Mouse (Mus musculus) Patski (cell line): Measurements from ENCODE around the gene Oas1h. TPM values are rescaled to one million over a fixed set of nuclear protein-coding genes. Genes with fewer than 3 reads are reported as not detected.
"Not testable (repeated sequence)": the region's sequence is repeated elsewhere in the genome, so short reads cannot be mapped to it uniquely, and the experiment has no call there.

Experiments used
- ATAC-seq: fragments of 100-300 bp; one replicate; pipeline ENCODE4 v1.8.0; 2021
- CTCF ChIA-PET: fragments of 350-600 bp; sonication (Branson Sonifier 250); formaldehyde crosslinking; loops from one replicate; lab custom pipeline; 2022; ENCODE audit warnings: inconsistent platforms; lab: Charles Lee
- POLR2A ChIA-PET: fragments of 350-600 bp; sonication (Branson Sonifier 250); formaldehyde crosslinking; loops from one replicate; lab custom pipeline; 2022; ENCODE audit warnings: antibody characterized with exemption, inconsistent platforms; lab: Charles Lee
- DNase-seq: peaks from one replicate; pipeline ENCODE4 v3.0.0-alpha.2; 2011; ENCODE audit warnings: low read depth, low spot score
- H3K27me3 ChIP-seq: fragments of 371-371 bp; one replicate; pipeline ENCODE4 v1.5.1; 2021
- CTCF ChIP-seq: fragments of 100-300 bp; IDR thresholded peaks from one replicate; pipeline ENCODE4 v1.5.1; 2021
- in situ Hi-C: fragments of 300-500 bp; cut with MboI; formaldehyde crosslinking; loops from 3 replicates; pipeline ENCODE4 v1.11.1; 2018; ENCODE audit warnings: low pct_unique_long_range_greater_than_20kb, mixed read lengths
- polyA plus RNA-seq: library from polyadenylated mRNA; unstranded; gene quantifications from one replicate; pipeline ENCODE4 v1.2.3, GENCODE M21; 2021

The Oas1h gene
- polyA plus RNA-seq, 1 experiment from 2014 or later, result not detected

GRCm38 (mm10) chr5:120887831-120888230 is 26.6 kb downstream of the Oas1h start:
- no peak for ATAC-seq
- no peaks in the 10 kb centered on the region for H3K27me3 ChIP-seq
- ChIA-PET CTCF (no interaction called here), POLR2A (no interaction called here)
- TF ChIP-seq CTCF, result no peak
- in situ Hi-C loops, result no loop called here
- DNase-seq, result no peak

GRCm38 (mm10) chr5:120888294-120888815 is 27.1 kb downstream of the Oas1h start:
- POLR2A ChIA-PET, H3K27me3 ChIP-seq, CTCF ChIA-PET, DNase-seq, ATAC-seq, in situ Hi-C loops: not testable (repeated sequence)

- DNase-seq (no peak), ATAC-seq (no peak)
- in situ Hi-C loops, result loop anchor here (5.0 kb wide), 1 partner anchor 93 kb away; the partner anchor contains the start of gene Oas1e
- ChIA-PET POLR2A (no interaction called here), CTCF (no interaction called here)
- no peaks in the 10 kb centered on the region for H3K27me3 ChIP-seq
- no peak for TF ChIP-seq CTCF
These were observed 28.8 kb downstream of the Oas1h start for GRCm38 (mm10) chr5:120890026-120890425.

GRCm38 (mm10) chr5:120890991-120891390 is 29.8 kb downstream of the Oas1h start:
- ATAC-seq (no peak), DNase-seq (no peak)
- in situ Hi-C loops, result loop anchor here (5.0 kb wide), 1 partner anchor 94 kb away; the partner anchor contains the start of gene Oas1e
- ChIA-PET POLR2A (no interaction called here), CTCF (no interaction called here)
- TF ChIP-seq CTCF, result no peak
- no peaks in the 10 kb centered on the region for H3K27me3 ChIP-seq

GRCm38 (mm10) chr5:120891566-120892242 is 30.5 kb downstream of the Oas1h start:
- in situ Hi-C loops, result loop anchor here (5.0 kb wide), 1 partner anchor 94 kb away; the partner anchor contains the start of gene Oas1e
- DNase-seq, POLR2A ChIA-PET, CTCF ChIA-PET, ATAC-seq, H3K27me3 ChIP-seq: not testable (repeated sequence)

GRCm38 (mm10) chr5:120892243-120892660 is 31.0 kb downstream of the Oas1h start:
- ATAC-seq, result no peak
- CTCF ChIA-PET, result no interaction called here
- no peak for TF ChIP-seq CTCF
- H3K27me3 ChIP-seq, result no peaks in the 10 kb centered on the region
- no peak for DNase-seq
- in situ Hi-C loops, result loop anchor here (5.0 kb wide), 1 partner anchor 95 kb away; the partner anchor contains the start of gene Oas1e
- POLR2A ChIA-PET, result no interaction called here

GRCm38 (mm10) chr5:120893866-120894265 is 32.6 kb downstream of the Oas1h start:
- ATAC-seq, H3K27me3 ChIP-seq, DNase-seq, CTCF ChIA-PET, POLR2A ChIA-PET: not testable (repeated sequence)
- in situ Hi-C loops, result loop anchor here (5.0 kb wide), 1 partner anchor 97 kb away; the partner anchor contains the start of gene Oas1e

- DNase-seq, CTCF ChIA-PET, POLR2A ChIA-PET, ATAC-seq, H3K27me3 ChIP-seq: not testable (repeated sequence)
- in situ Hi-C loops, result loop anchor here (5.0 kb wide), 1 partner anchor 97 kb away; the partner anchor contains the start of gene Oas1e
These were observed 33.5 kb downstream of the Oas1h start for GRCm38 (mm10) chr5:120894692-120895091.

GRCm38 (mm10) chr5:120895231-120895900 is 34.1 kb downstream of the Oas1h start:
- TF ChIP-seq CTCF, result no peak
- no peaks in the 10 kb centered on the region for H3K27me3 ChIP-seq
- no peak for ATAC-seq
- ChIA-PET POLR2A (no interaction called here), CTCF (no interaction called here)
- in situ Hi-C loops, result no loop called here
- DNase-seq, result no peak

GRCm38 (mm10) chr5:120898307-120898706 is 37.1 kb downstream of the Oas1h start:
- DNase-seq (no peak), ATAC-seq (no peak)
- TF ChIP-seq CTCF, result no peak
- POLR2A ChIA-PET, result interaction anchor here (0.6 kb wide), 1 partner anchor 40 kb away, joined by 3 read pairs; no protein-coding TSS in a partner anchor
- in situ Hi-C loops, result no loop called here
- H3K27me3 ChIP-seq, result peaks cover 4% of the 10 kb centered on the region
- CTCF ChIA-PET, result no interaction called here

GRCm38 (mm10) chr5:120898726-120899125 is 37.5 kb downstream of the Oas1h start:
- ATAC-seq, result no peak
- no peak for DNase-seq
- peaks cover 4% of the 10 kb centered on the region for H3K27me3 ChIP-seq
- ChIA-PET POLR2A (interaction anchor here (0.6 kb wide), 1 partner anchor 40 kb away, joined by 3 read pairs; no protein-coding TSS in a partner anchor), CTCF (no interaction called here)
- no peak for TF ChIP-seq CTCF
- in situ Hi-C loops, result no loop called here
